Mouse (Mus musculus): ENCODE measurements at regions not wholly inside any gene's neighbourhood (a gene's known extent, or its start where the extent isn't known, plus 50 kb on each side); places are given as distances from the start of the nearest gene placed in this dataset.

DNA sequence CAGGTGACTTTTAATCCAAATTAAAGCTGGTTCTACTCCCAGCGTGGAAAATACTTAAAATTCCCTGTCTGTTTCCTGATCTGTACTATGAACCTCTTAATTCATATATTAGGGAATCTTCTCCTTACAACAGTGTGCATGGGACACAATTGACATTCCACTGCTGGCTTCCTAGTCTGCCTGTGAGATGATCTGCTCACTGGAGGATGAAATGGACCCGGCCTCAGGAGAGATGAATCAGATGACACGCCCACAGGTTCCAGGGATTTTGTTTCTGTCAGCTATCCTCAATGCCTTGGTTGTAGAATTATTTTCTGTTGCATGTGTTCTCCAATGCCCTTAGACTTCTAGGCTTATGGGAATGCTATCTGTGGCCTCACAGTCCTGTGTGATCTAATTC is 231.9 kb upstream of the Ntm start:
- no peak for TF ChIP-seq CTCF (IDR thresholded peaks at IDR 0.05)
- no peak for TF ChIP-seq EP300 (IDR thresholded peaks at IDR 0.05; ENCODE audit: insufficient read depth, low read depth, low read length)

Data from heart, adult 2 months (tissue).